Mouse (Mus musculus): ENCODE data around the gene Pak1. TPM values are rescaled to one million over a fixed set of nuclear protein-coding genes. Genes with fewer than 3 reads are reported as not detected.
"Not testable (repeated sequence)": the region's sequence is repeated elsewhere in the genome, so short reads cannot be mapped to it uniquely, and the experiment has no call there.

The Pak1 gene
- polyA plus RNA-seq, 1 experiment from 2014 or later = 50.0 TPM

DNA sequence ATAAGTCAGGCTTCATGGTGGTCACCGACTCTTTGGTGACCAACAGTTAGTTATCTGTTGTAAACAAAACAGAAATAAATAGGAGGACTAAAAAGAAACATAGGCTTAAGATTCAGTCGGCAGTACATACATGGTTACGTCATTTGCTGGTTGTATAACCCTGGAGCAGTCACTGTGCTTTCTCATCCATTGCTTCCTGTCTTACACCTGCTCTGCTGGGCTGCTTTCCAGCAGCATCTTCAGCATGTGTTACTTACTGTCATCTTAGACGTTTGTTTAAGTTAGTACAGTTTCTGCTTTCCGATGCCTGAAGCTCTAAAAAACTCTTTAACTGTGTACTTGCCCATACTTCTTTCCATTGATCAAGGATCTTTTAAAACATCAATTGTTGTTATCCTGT lies 53.0 kb downstream of the Pak1 start:
- H3K27me3 ChIP-seq (ENCODE audit: poor library complexity, severe bottlenecking) = no peaks in the 10 kb centered on the region
- no peaks in the 10 kb centered on the region for H3K36me3 ChIP-seq (replicated peaks)
- H3K4me3 ChIP-seq = no peak overlapping the region
- DNase-seq (ENCODE audit: extremely low spot score, low spot score) = no peak
- no peaks in the 10 kb centered on the region for H3K9me3 ChIP-seq
- H3K4me1 ChIP-seq = peaks cover 23% of the 10 kb centered on the region
- WGBS = 91% methylated on average over 5 of the region's 5 CpGs
- H3K27ac ChIP-seq = no peak overlapping the region

DNA sequence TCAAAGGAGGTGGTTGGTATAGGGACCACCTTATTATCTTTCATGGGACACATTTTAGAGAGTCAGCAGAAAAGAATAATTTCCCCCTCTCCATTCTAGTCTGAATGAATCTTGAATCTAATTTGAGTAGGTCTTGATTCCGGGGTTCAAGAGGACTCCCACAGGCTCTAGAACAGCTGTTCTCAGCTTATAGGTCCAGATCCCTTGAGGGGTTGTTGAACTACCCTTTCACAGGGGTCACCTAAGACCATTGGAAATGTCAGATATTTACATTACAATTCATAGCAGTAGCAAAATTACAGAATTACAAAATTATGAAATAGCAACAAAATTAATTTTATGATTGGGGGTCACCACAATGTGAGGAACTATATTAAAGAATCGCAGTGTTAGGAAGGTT lies 54.0 kb downstream of the Pak1 start:
- WGBS = 67% methylated on average over 2 of the region's 2 CpGs
- Histone ChIP-seq H3K4me3 (peak overlapping the region; percentile 58), H3K9me3 (no peaks in the 10 kb centered on the region), H3K27ac (peak overlapping the region; percentile 88), H3K4me1 (peaks cover 23% of the 10 kb centered on the region), H3K27me3 (ENCODE audit: poor library complexity, severe bottlenecking) (no peaks in the 10 kb centered on the region), H3K36me3 (replicated peaks) (no peaks in the 10 kb centered on the region)
- DNase-seq (ENCODE audit: extremely low spot score, low spot score) = no peak

DNA sequence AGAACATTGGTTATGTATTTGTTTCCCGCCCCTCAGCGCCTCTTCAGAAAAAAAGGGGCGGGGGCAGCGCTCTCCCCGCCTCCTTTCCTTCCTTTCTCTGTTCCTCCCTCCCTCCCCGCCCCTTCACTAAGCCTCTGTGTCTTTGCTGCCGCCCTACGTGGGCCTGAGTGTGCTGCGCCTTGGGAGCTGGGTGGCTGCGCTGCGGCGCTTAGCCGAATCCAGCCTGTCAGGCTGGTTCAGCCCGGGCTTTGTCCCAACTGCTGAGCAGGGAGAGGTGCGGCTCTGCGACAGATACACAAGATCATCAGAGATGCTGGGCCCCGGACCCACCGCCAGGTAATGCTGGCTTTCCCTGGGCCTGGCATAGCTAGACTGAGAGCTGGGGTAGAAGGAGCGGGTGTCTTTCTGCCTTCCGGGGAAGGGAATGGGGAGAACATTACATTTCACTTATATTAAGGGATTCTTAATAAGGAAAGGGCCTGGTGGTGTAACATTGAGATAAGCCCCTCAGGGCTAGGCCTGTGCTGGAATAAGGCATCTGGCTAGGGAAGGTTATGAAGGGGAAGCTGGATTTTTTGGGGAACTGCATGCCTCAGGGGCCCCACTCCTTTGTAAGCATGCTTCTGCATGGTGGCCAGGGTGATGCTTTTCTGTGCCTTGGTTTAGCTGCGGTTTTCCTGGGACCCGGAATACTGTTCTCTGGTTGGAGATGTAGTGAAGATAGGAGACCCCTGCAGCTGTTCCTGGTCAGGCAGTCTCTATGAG lies 54.6 kb downstream of the Pak1 start:
- peak; percentile 73 for DNase-seq (ENCODE audit: extremely low spot score, low spot score)
- Histone ChIP-seq H3K36me3 (replicated peaks) (no peaks in the 10 kb centered on the region), H3K27ac (peak overlapping the region; percentile 88), H3K27me3 (ENCODE audit: poor library complexity, severe bottlenecking) (no peaks in the 10 kb centered on the region), H3K9me3 (no peaks in the 10 kb centered on the region), H3K4me1 (peaks cover 23% of the 10 kb centered on the region), H3K4me3 (peak overlapping the region; percentile 58)
- WGBS = 6% methylated on average over 21 of the region's 22 CpGs

DNA sequence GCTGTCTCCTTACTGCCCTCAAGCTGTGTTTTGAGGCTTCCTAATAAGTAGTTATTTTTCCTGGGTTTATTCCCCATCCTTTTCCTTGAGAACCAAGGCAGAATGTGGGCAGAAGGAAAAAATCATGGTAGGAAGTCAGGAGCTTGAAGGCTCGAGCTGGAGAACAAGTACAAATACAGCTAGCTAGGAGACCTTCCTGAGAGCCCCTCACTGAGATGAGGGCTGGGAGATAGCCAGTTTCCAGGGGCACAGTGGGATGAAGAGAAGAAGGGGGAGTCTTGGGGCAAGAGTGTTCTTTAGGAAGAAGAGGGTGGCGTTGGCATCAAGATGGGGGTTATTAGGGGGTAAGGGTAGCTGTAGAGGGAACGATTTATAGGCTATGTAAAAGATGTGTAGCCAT lies 56.1 kb downstream of the Pak1 start:
- WGBS = 85% methylated on average over 3 of the region's 3 CpGs
- Histone ChIP-seq H3K9me3 (no peaks in the 10 kb centered on the region), H3K36me3 (replicated peaks) (no peaks in the 10 kb centered on the region), H3K4me1 (peaks cover 23% of the 10 kb centered on the region), H3K27me3 (ENCODE audit: poor library complexity, severe bottlenecking) (no peaks in the 10 kb centered on the region), H3K4me3 (no peak overlapping the region), H3K27ac (no peak overlapping the region)
- no peak for DNase-seq (ENCODE audit: extremely low spot score, low spot score)

DNA sequence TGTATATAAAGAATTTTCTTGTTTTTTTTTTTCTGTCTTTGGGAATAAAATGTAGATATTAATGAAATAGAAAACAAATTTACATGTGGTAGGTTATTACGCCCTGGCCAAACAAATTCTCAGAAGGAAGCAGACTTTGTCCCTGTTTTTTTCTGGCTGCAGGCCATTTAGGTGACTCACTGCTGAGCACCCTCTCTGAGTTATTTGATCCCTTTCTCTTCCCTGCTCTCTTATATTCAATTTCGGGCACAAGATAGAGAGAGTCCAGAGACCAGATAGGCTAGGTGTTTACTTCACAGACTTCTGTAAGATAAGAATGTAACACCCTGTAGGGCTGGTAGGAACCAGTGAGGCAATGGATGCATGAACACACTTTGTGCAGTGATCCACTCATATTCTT lies 57.2 kb downstream of the Pak1 start:
- 85% methylated on average over 2 of the region's 2 CpGs for WGBS
- H3K4me3 ChIP-seq = no peak overlapping the region

DNA sequence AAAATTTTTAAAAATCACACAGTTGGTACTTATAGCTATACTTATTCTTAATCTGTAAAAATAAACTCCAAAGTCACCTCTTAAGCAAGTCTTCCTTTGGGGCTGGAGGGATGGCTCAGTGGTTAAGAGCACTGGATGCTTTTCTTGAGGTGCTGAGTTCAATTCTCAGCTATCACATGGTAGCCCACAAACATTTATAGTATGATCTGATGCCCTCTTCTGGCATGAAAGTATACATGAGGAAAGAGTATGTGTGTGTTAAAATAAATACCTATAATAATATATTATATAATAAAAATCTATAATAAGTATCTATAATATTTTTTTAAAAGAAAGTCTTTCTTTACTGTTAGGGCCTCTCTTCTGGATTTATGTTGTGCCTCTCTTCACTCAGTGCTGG lies 58.2 kb downstream of the Pak1 start:
- Histone ChIP-seq H3K4me3 (no peak overlapping the region), H3K27me3 (ENCODE audit: poor library complexity, severe bottlenecking) (no peaks in the 10 kb centered on the region), H3K4me1 (peaks cover 23% of the 10 kb centered on the region), H3K27ac (no peak overlapping the region), H3K9me3 (no peaks in the 10 kb centered on the region), H3K36me3 (replicated peaks) (no peaks in the 10 kb centered on the region)
- no peak for DNase-seq (ENCODE audit: extremely low spot score, low spot score)

More for the DNA sequence above, 57.2 kb downstream of the Pak1 start:
- no peak for DNase-seq (ENCODE audit: extremely low spot score, low spot score)
- Histone ChIP-seq H3K9me3 (no peaks in the 10 kb centered on the region), H3K27me3 (ENCODE audit: poor library complexity, severe bottlenecking) (no peaks in the 10 kb centered on the region), H3K36me3 (replicated peaks) (no peaks in the 10 kb centered on the region), H3K27ac (no peak overlapping the region), H3K4me1 (peaks cover 23% of the 10 kb centered on the region)

DNA sequence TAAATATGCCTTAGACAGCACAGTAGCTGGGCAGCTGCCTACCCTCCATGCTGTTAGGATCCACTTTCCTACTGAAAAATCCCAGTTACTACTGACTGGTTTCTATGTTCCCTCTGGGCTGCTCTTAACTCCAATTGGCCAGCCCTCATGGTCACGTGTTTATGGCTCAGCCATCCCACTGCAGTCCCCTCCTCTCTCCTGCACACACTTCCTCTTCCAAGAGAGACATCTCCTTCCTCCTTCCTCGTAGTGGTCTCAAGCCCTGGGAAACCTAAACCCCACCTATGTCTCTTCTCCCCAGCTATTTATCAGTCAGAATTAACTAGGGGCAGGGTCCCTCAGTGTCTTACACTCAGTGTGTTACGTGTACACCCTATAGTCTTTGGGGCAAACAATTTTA lies 61.2 kb downstream of the Pak1 start:
- H3K36me3 ChIP-seq (replicated peaks); H3K27ac ChIP-seq; H3K4me1 ChIP-seq; H3K27me3 ChIP-seq (ENCODE audit: poor library complexity, severe bottlenecking); H3K9me3 ChIP-seq; H3K4me3 ChIP-seq; DNase-seq (ENCODE audit: extremely low spot score, low spot score): not testable (repeated sequence)
- WGBS = 76% methylated on average over 3 of the region's 3 CpGs

DNA sequence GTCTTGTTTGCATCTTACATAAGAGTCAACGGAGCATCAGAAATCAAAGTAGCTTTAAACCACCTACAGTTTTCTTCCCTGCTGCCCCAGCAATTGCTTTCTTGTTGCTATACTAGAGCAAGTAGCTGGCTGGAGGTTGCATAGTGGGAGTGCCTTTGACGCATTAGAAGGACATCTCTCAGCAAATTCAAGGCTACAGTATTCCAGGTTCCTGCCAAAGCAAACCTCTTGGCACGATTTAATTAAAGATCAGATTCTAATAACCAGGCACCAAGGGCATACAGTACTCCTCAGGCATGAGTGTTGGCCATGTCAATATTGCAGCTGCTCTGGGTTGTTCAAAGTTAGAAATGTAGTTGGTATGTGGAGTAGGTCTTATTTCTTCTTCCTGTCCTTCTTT lies 62.0 kb downstream of the Pak1 start:
- no peak overlapping the region for H3K4me3 ChIP-seq
- WGBS = 89% methylated on average over 3 of the region's 3 CpGs

DNA sequence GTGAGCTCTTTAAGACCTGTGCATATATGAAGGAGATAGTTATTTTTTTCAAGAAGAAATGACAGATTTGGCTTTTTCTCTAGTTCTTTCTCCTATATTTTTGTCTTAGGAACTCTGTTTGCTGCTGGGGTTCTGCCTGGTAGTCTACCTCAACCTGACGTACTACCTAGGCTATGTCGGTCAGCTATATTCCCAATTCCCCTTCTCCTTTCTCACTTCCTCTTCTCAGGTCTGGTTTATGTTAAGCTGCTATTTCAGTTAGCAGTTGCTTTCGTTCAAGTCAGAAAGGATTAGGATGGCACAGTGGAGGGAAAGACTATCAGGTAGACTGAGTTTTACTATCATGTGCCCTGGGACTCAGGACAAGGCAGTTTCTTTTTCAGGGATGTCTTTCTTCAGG lies 75.2 kb downstream of the Pak1 start:
- 84% methylated on average over 3 of the region's 3 CpGs for WGBS
- Histone ChIP-seq H3K9me3 (no peaks in the 10 kb centered on the region), H3K4me3 (no peak overlapping the region), H3K27ac (no peak overlapping the region), H3K36me3 (replicated peaks) (peaks cover 5% of the 10 kb centered on the region; the same call in 1 of the 2 replicates), H3K27me3 (ENCODE audit: poor library complexity, severe bottlenecking) (no peaks in the 10 kb centered on the region), H3K4me1 (no peaks in the 10 kb centered on the region)
- DNase-seq (ENCODE audit: extremely low spot score, low spot score) = no peak

More for the DNA sequence above, 62.0 kb downstream of the Pak1 start:
- Histone ChIP-seq H3K36me3 (replicated peaks) (peaks cover 8% of the 10 kb centered on the region), H3K27ac (no peak overlapping the region), H3K27me3 (ENCODE audit: poor library complexity, severe bottlenecking) (no peaks in the 10 kb centered on the region), H3K4me1 (no peaks in the 10 kb centered on the region), H3K9me3 (no peaks in the 10 kb centered on the region)
- DNase-seq (ENCODE audit: extremely low spot score, low spot score) = no peak

DNA sequence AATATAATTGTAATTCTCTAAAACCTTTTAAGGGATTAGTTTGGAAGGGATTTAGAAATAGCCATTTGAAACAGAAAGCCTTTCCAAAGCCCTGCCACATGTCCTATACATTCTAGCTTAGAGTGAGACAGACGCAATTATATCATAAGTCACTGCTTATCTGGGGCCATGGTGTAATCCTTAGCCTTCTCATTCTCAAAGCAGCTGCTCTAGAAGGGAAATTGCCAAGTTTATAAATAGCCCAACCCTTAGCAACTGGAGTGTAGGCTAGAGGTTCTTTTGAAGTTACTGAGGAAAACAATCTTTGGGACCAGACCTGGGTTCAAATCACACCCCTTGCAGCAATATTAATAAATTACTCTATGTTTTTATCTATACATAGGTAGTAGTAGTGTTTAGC lies 76.2 kb downstream of the Pak1 start:
- peaks cover 8% of the 10 kb centered on the region; the same call in 1 of the 2 replicates for H3K36me3 ChIP-seq (replicated peaks)
- no peak overlapping the region for H3K27ac ChIP-seq
- no peaks in the 10 kb centered on the region for H3K27me3 ChIP-seq (ENCODE audit: poor library complexity, severe bottlenecking)
- 85% methylated on average over 1 of the region's 1 CpGs for WGBS
- H3K4me3 ChIP-seq = no peak overlapping the region
- no peak for DNase-seq (ENCODE audit: extremely low spot score, low spot score)
- no peaks in the 10 kb centered on the region for H3K9me3 ChIP-seq
- no peaks in the 10 kb centered on the region for H3K4me1 ChIP-seq

DNA sequence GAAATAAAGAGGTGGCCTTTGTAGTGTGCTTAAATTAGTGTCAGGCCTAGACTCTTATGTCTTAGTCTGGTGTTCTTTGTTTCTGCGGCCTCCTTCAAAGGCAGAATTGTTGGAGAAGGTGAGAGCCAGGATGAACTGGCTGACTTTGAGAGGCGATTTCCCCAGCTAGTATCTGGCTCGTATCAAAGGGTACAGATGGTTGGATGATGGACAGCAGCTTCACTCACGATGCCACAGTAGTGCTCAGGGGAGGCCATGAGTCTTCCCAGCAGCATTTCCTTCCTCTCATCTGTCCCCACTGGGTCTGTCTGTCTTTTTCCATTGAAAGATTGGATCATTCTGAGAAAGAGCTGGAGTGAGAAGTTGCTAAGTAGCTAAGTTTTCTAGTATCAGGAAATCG lies 79.5 kb downstream of the Pak1 start:
- 85% methylated on average over 5 of the region's 5 CpGs for WGBS

DNA sequence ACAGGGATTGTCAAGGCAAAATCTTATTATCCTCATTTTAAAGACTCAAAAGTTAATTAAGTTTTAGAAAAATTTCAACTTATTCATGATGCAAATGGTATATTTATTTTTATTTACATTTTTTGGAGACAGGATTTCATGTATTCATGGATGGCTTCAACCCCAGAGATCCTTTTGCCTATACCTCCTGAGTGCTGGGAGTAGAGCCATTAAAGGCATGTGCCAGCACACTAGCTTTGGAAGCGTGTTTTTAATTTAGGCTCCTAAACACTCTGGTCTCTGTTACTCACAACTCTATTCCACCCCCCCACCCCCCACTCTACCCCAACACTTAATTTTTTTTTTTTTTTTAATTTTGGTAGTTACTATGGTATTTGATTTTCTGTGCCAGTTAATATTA lies 80.4 kb downstream of the Pak1 start:
- WGBS = 94% methylated on average over 1 of the region's 1 CpGs
- Histone ChIP-seq H3K27me3 (ENCODE audit: poor library complexity, severe bottlenecking) (no peaks in the 10 kb centered on the region), H3K4me3 (no peak overlapping the region), H3K4me1 (no peaks in the 10 kb centered on the region), H3K27ac (no peak overlapping the region), H3K9me3 (no peaks in the 10 kb centered on the region), H3K36me3 (replicated peaks) (peaks cover 12% of the 10 kb centered on the region)
- DNase-seq (ENCODE audit: extremely low spot score, low spot score) = no peak

More for the DNA sequence above, 79.5 kb downstream of the Pak1 start:
- no peak overlapping the region for H3K4me3 ChIP-seq
- H3K27me3 ChIP-seq (ENCODE audit: poor library complexity, severe bottlenecking) = no peaks in the 10 kb centered on the region
- H3K4me1 ChIP-seq = no peaks in the 10 kb centered on the region
- H3K27ac ChIP-seq = no peak overlapping the region
- H3K9me3 ChIP-seq = no peaks in the 10 kb centered on the region
- H3K36me3 ChIP-seq (replicated peaks) = peaks cover 12% of the 10 kb centered on the region
- DNase-seq (ENCODE audit: extremely low spot score, low spot score) = no peak

DNA sequence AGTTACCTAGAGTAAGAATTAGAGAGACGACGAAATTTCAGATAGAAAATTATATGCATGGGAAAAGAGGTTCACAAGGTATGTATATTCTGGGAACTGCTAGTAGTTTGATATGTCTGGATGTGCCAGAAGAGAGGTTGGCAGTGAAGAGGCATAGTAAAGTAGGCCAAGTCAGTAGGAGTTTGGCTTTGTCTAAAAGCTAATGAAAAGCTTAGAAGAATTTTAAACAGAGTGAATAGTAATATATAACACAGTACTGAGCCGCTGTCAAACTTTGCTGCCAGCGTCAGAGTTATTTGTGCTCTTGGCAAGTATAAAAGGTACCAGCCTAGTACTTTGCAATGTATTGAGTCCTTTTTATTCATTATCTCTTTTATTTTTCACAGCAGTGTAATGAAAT lies 84.1 kb downstream of the Pak1 start:
- peaks cover 7% of the 10 kb centered on the region for H3K36me3 ChIP-seq (replicated peaks)
- no peaks in the 10 kb centered on the region for H3K4me1 ChIP-seq
- 93% methylated on average over 4 of the region's 4 CpGs for WGBS

DNA sequence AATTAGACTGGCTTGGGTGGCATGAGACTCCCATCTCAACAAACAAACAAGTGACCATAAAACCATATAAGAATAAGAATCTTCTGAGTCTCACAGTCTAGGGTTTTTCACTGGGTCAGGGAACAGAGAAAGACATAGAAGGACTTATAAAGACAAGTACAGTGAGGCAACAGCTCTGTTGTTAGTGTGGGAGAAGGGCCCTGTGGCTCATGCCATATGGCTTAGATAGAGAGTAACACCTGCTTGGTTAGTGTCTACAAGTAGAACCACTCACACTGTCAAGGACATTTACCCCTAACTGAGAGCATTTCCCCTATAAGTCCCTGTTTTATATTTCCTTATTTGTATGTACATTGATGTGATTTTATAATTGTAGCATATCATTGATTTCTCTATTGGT lies 85.0 kb downstream of the Pak1 start:
- H3K27me3 ChIP-seq (ENCODE audit: poor library complexity, severe bottlenecking) = no peaks in the 10 kb centered on the region
- no peaks in the 10 kb centered on the region for H3K9me3 ChIP-seq
- H3K27ac ChIP-seq = no peak overlapping the region
- no peak for DNase-seq (ENCODE audit: extremely low spot score, low spot score)
- no peak overlapping the region for H3K4me3 ChIP-seq
- peaks cover 7% of the 10 kb centered on the region for H3K36me3 ChIP-seq (replicated peaks)
- H3K4me1 ChIP-seq = no peaks in the 10 kb centered on the region

More for the DNA sequence above, 84.1 kb downstream of the Pak1 start:
- Histone ChIP-seq H3K4me3 (no peak overlapping the region), H3K27ac (no peak overlapping the region), H3K27me3 (ENCODE audit: poor library complexity, severe bottlenecking) (no peaks in the 10 kb centered on the region), H3K9me3 (no peaks in the 10 kb centered on the region)
- no peak for DNase-seq (ENCODE audit: extremely low spot score, low spot score)

Data from forebrain, embryonic 10.5 days (tissue).